Mouse (Mus musculus) CH12.LX (cell line): ENCODE results near the gene Taf10. TPM values are rescaled to one million over a fixed set of nuclear protein-coding genes. Genes with fewer than 3 reads are reported as not detected.

Experiments used
- DNase-seq: peaks from one replicate; pipeline ENCODE4 v3.0.0-alpha.2; 2013; ENCODE audit errors: extremely low read depth
- H3K27ac ChIP-seq: 2 replicates; pipeline ENCODE4 v1.5.1; 2012; ENCODE audit warnings: low read depth, mild to moderate bottlenecking, control low read depth, moderate library complexity; ENCODE audit not compliant: insufficient read depth
- H3K27me3 ChIP-seq: replicated peaks from 2 replicates; pipeline ENCODE3; 2012; ENCODE audit warnings: inconsistent platforms
- H3K36me3 ChIP-seq, 2 experiments: replicated peaks in 1 of 2; 2 replicates each; pipeline versions ENCODE3 to v1.6.1; 2012; ENCODE audit warnings: inconsistent platforms in 1 of 2, low read length in 1 of 2, mild to moderate bottlenecking in 1 of 2, mixed read lengths in 1 of 2, moderate library complexity in 1 of 2; ENCODE audit not compliant: control insufficient read depth in 1 of 2, insufficient read depth in 1 of 2
- H3K4me1 ChIP-seq, 2 experiments: 2 replicates each; pipeline ENCODE4 v1.6.1; 2012; ENCODE audit warnings: inconsistent platforms in 1 of 2, moderate library complexity in 1 of 2; ENCODE audit not compliant: insufficient read depth in 2 of 2, control insufficient read depth in 1 of 2
- H3K4me2 ChIP-seq: 2 replicates; pipeline ENCODE4 v1.6.1; 2012; ENCODE audit warnings: low read depth, mild to moderate bottlenecking, control low read depth; ENCODE audit not compliant: poor library complexity, insufficient read depth, severe bottlenecking
- H3K4me3 ChIP-seq, 3 experiments: fragments of 150-350 bp in 1 of 3; sonication (generic) in 1 of 3; replicated peaks in 1 of 3; 2 replicates each; pipeline versions ENCODE3 to v1.5.1; 2011 to 2012; ENCODE audit warnings: low read depth in 2 of 3, low read length in 2 of 3, mild to moderate bottlenecking in 2 of 3, moderate library complexity in 2 of 3, control low read depth in 1 of 3, improper control_type of control experiment in 1 of 3, inconsistent platforms in 1 of 3, mixed read lengths in 1 of 3; ENCODE audit not compliant: poor library complexity in 1 of 3
- H3K79me2 ChIP-seq: replicated peaks from 2 replicates; pipeline ENCODE4 v1.6.1; 2012; ENCODE audit warnings: mild to moderate bottlenecking, moderate library complexity; ENCODE audit not compliant: control insufficient read depth, poor library complexity, insufficient read depth, severe bottlenecking; ENCODE audit errors: extremely low read depth
- H3K9ac ChIP-seq: 2 replicates; pipeline ENCODE4 v1.6.1; 2012; ENCODE audit warnings: low read depth, mild to moderate bottlenecking, control low read depth, moderate library complexity; ENCODE audit not compliant: insufficient read depth
- H3K9me3 ChIP-seq: replicated peaks from 2 replicates; pipeline ENCODE3; 2012; ENCODE audit warnings: low read length, inconsistent platforms, mixed read lengths
- GABPA ChIP-seq: IDR thresholded peaks from 2 replicates; pipeline ENCODE4 v1.6.1; 2012; ENCODE audit warnings: low read depth, low read length, improper control_type of control experiment, inconsistent platforms; ENCODE audit not compliant: insufficient replicate concordance
- HCFC1 ChIP-seq: IDR thresholded peaks from 2 replicates; pipeline ENCODE4 v1.6.1; 2012; ENCODE audit warnings: low read depth, mild to moderate bottlenecking, inconsistent platforms, low read length, improper control_type of control experiment
- JUN ChIP-seq: IDR thresholded peaks from 2 replicates; pipeline ENCODE4 v1.6.1; 2011; ENCODE audit warnings: low read depth, mild to moderate bottlenecking, low read length, improper control_type of control experiment, moderate library complexity; ENCODE audit not compliant: insufficient read depth
- MAX ChIP-seq: IDR thresholded peaks from 2 replicates; pipeline ENCODE4 v1.6.1; 2011; ENCODE audit warnings: low read length, improper control_type of control experiment
- MAZ ChIP-seq: IDR thresholded peaks from 2 replicates; pipeline ENCODE4 v1.6.1; 2012; ENCODE audit warnings: low read depth, mild to moderate bottlenecking, inconsistent platforms, low read length, improper control_type of control experiment, moderate library complexity
- MXI1 ChIP-seq: IDR thresholded peaks from 2 replicates; pipeline ENCODE4 v1.6.1; 2011; ENCODE audit warnings: mild to moderate bottlenecking, low read depth, low read length, improper control_type of control experiment
- MYC ChIP-seq: IDR thresholded peaks from 2 replicates; pipeline ENCODE4 v1.6.1; 2011; ENCODE audit warnings: low read depth, mild to moderate bottlenecking, improper control_type of control experiment, low read length
- SIN3A ChIP-seq: IDR thresholded peaks from 2 replicates; pipeline ENCODE4 v1.6.1; 2012; ENCODE audit warnings: low read length, improper control_type of control experiment, inconsistent platforms
- ZNF384 ChIP-seq: IDR thresholded peaks from 2 replicates; pipeline ENCODE4 v1.6.1; 2012; ENCODE audit warnings: low read depth, low read length, improper control_type of control experiment, inconsistent platforms
- dilution Hi-C: fragments of 300-500 bp; cut with MboI; formaldehyde crosslinking; loops from 2 replicates; pipeline ENCODE4 v1.14.3; 2020; ENCODE audit warnings: low sequenced_read_pairs; ENCODE audit not compliant: extremely low pct_unique_long_range_greater_than_20kb, extremely low pct_ligation_motif_present
- in situ Hi-C: fragments of 300-500 bp; cut with MboI; formaldehyde crosslinking; loops from 3 replicates; pipeline ENCODE4 v1.14.3; 2019; ENCODE audit warnings: low sequenced_read_pairs, low pct_ligation_motif_present, low pct_unique_long_range_greater_than_20kb, mixed read lengths
- polyA plus RNA-seq: library from polyadenylated mRNA; unstranded; fragments of >175 nt; gene quantifications from 2 replicates; pipeline ENCODE4 v1.2.1, GENCODE M21; 2012; ENCODE audit warnings: low read depth; ENCODE audit not compliant: insufficient read length
- total RNA-seq, 2 experiments: library from RNA; depleted of rRNA; stranded (reverse); fragments of 300-350 nt in 1 of 2; fragments of >200 nt in 1 of 2; gene quantifications; 2 replicates each; pipeline ENCODE4 v1.2.3; 2012 to 2014

Taf10 gene
- total and polyA plus RNA-seq, 3 experiments = 259 to 461 (median 330) TPM

DNA sequence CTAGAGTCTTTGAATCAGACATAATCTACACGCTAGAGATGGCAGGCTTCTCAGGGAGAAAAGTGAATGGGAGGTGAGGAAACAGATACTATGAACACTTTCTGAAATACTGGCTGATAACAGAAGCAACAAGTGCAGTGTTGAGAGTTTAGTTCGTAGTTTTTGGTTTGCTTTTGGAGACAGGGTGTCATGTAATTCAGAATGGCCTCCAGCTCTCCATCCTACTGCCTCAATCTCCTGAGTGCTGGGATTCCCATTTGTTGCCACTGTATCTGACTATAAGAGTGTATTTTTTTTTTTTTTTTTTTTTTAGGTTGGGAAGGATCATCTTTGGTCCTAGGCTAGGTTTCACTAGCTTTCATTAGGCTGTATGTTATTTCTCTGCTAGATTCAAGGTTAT is 5.9 kb downstream of the Taf10 start:
- peaks cover 48 to 56% of the 10 kb centered on the region in 2 experiments for H3K36me3 ChIP-seq
- H3K27me3 ChIP-seq = no peaks in the 10 kb centered on the region
- H3K4me1 ChIP-seq = peaks cover 11 to 63% of the 10 kb centered on the region in 2 experiments
- DNase-seq = no peak
- H3K9me3 ChIP-seq = no peaks in the 10 kb centered on the region
- no peak for TF ChIP-seq MAZ
- no peak overlapping the region for H3K27ac ChIP-seq
- in situ Hi-C loops (no loop called here), dilution Hi-C loops (no loop called here)
- H3K9ac ChIP-seq = peak overlapping the region; percentile 32; the same call in 1 of the 2 replicates
- no peak overlapping the region for H3K4me3 ChIP-seq
- peaks cover 26% of the 10 kb centered on the region for H3K79me2 ChIP-seq
- H3K4me2 ChIP-seq = peak overlapping the region; percentile 40; the same call in 1 of the 2 replicates

DNA sequence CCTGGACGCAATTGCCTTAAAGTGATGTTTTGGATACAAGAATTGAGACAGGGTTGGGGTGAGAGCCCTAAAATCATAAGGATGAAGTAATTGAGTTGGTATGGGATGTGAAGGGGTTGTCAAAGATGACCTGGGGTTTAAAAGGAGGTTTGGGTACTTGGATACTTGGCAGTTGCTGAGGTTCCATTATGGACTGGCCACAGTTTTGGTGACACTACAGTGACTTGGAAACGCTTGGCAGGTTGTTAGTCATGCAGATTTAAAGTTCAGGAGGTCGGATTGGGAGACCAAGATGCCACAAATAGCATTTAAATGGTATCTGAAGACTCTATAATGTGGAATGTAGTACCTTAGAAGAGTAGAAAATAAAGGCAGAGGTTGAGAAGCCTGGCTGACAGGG is 6.5 kb downstream of the Taf10 start:
- peak overlapping the region; percentile 61 to 80 (median 78) for H3K4me3 ChIP-seq
- TF ChIP-seq GABPA = no peak
- no peak for TF ChIP-seq SIN3A
- TF ChIP-seq JUN = no peak
- TF ChIP-seq HCFC1 = no peak
- TF ChIP-seq, all 38 proteins: peak for 0
- dilution Hi-C loops (no loop called here), in situ Hi-C loops (no loop called here)
- Histone ChIP-seq H3K27ac (no peak overlapping the region), H3K9me3 (no peaks in the 10 kb centered on the region), H3K79me2 (peaks cover 24% of the 10 kb centered on the region), H3K4me2 (peak overlapping the region; percentile 38), H3K4me1 (peaks cover 11 to 63% of the 10 kb centered on the region in 2 experiments), H3K27me3 (no peaks in the 10 kb centered on the region), H3K36me3 (peaks cover 52 to 57% of the 10 kb centered on the region in 2 experiments), H3K9ac (peak overlapping the region; percentile 87)
- no peak for DNase-seq

DNA sequence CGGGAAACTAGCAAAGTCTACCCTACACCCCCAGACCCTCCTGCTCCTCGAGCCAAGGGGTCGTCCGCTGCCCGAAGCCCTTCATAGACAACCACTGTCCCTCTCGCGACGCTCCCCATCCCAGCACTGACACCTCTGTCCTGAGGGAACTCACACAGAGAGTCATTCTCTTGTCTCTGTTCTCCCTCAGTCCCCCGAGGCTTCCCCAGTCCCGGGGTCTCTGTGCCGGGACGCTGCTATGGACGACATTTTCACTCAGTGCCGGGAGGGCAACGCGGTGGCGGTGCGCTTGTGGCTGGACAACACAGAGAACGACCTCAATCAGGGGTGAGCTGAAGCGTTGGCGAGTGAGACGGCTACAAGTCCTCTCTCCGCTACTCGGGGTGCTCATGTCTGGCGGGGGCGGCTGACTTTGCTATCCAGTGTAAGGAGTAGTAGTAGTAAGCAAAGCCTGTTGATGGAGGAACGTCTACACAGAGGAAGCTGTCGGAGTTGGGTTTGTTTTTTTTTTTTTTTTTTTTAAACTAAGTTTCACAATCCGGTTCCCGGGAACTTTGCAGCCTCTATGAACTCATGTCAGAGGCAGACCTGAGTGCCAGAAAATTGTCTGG is 7.1 kb downstream of the Taf10 start, which contains the start of gene Rrp8:
Gene Rrp8 (minus strand): TSS at position 475 of the 611 bp plus-strand sequence.
- DNase-seq = no peak
- Histone ChIP-seq H3K27ac (peak within 1 kb of the TSS; percentile 5; the same call in 1 of the 2 replicates), H3K4me1 (peaks cover 11 to 59% of the 10 kb centered on the region in 2 experiments), H3K4me2 (peak within 1 kb of the TSS; percentile 90), H3K27me3 (no peaks in the 10 kb centered on the region), H3K36me3 (peaks cover 52 to 58% of the 10 kb centered on the region in 2 experiments), H3K4me3 (peak within 1 kb of the TSS; percentile 80 to 94 (median 89)), H3K9me3 (no peaks in the 10 kb centered on the region), H3K9ac (peak within 1 kb of the TSS; percentile 88), H3K79me2 (peaks cover 24% of the 10 kb centered on the region)
- dilution Hi-C loops (no loop called here), in situ Hi-C loops (no loop called here)
- TF ChIP-seq GABPA = no peak
- TF ChIP-seq MYC = no peak
- TF ChIP-seq MAX = no peak
- peak; percentile 50; the same call in 1 of the 2 replicates for TF ChIP-seq MXI1
- peak; percentile 63 for TF ChIP-seq SIN3A
- TF ChIP-seq ZNF384 = peak; percentile 84
